Comparison of ENCODE assay signal across 22 mouse cellular contexts in genomic region chrX:169863841-169864240, GRCm38 (mm10).
A peak's percentile ranks its signal among the peaks of the same experiment; 100 is the strongest.
DNase-seq lines count a peak whose midpoint lies in the region; ATAC-seq lines count a peak whose summit lies in the region.
"Had no signal": no experiment of that assay in that cellular context is flagged by ENCODE, and none has a peak within 500 bp of the region (broad histone marks: within the 10 kb centered on the region; RNA-seq: fewer than 3 reads in every experiment).

No protein-coding gene starts in this region.

- no peak overlapping the region for H3K9ac ChIP-seq in lung, embryonic 15.5 days
- H3K9ac ChIP-seq in stomach, embryonic 16.5 days (ENCODE audit: low read length): no peak overlapping the region
- H3K9ac ChIP-seq: embryonic facial prominence, embryonic 15.5 days; forebrain, embryonic 15.5 days; heart, embryonic 13.5 days; hindbrain, embryonic 13.5 days; midbrain, embryonic 13.5 days had no signal

- no peaks in the 10 kb centered on the region for H3K9me3 ChIP-seq in lung, embryonic 15.5 days
- no peaks in the 10 kb centered on the region for H3K9me3 ChIP-seq in stomach, embryonic 16.5 days (replicated peaks; ENCODE audit: control insufficient read depth, low read length)
- H3K9me3 ChIP-seq: embryonic facial prominence, embryonic 15.5 days; forebrain, embryonic 15.5 days; heart, embryonic 13.5 days; hindbrain, embryonic 13.5 days; megakaryocyte, embryonic 14.5 days; midbrain, embryonic 13.5 days had no signal

- no peak overlapping the region for H3K4me2 ChIP-seq in lung, embryonic 15.5 days
- no peak overlapping the region for H3K4me2 ChIP-seq in stomach, embryonic 16.5 days (ENCODE audit: low read depth, low read length)
- H3K4me2 ChIP-seq: embryonic facial prominence, embryonic 15.5 days; forebrain, embryonic 15.5 days; heart, embryonic 13.5 days; hindbrain, embryonic 13.5 days; midbrain, embryonic 13.5 days had no signal

- no peak overlapping the region for H3K4me3 ChIP-seq in lung, embryonic 15.5 days
- no peak overlapping the region for H3K4me3 ChIP-seq in stomach, embryonic 16.5 days (replicated peaks; ENCODE audit: low read length)
- H3K4me3 ChIP-seq: embryonic facial prominence, embryonic 15.5 days; forebrain, embryonic 15.5 days; heart, adult 2 months; heart, embryonic 13.5 days; hindbrain, embryonic 13.5 days; left cerebral cortex, adult 2 months; megakaryocyte, embryonic 14.5 days; midbrain, embryonic 13.5 days had no signal

- H3K36me3 ChIP-seq in lung, embryonic 15.5 days: no peaks in the 10 kb centered on the region
- no peaks in the 10 kb centered on the region for H3K36me3 ChIP-seq in stomach, embryonic 16.5 days (ENCODE audit: control insufficient read depth, insufficient read depth, low read length)
- H3K36me3 ChIP-seq: embryonic facial prominence, embryonic 15.5 days; forebrain, embryonic 15.5 days; heart, embryonic 13.5 days; hindbrain, embryonic 13.5 days; midbrain, embryonic 13.5 days had no signal

- no peak overlapping the region for H3K27ac ChIP-seq in lung, embryonic 15.5 days
- peak overlapping the region; percentile 7; the same call in 1 of the 2 replicates for H3K27ac ChIP-seq in stomach, embryonic 16.5 days (ENCODE audit: low read length)
- H3K27ac ChIP-seq: embryonic facial prominence, embryonic 15.5 days; forebrain, embryonic 15.5 days; heart, adult 2 months; heart, embryonic 13.5 days; hindbrain, embryonic 13.5 days; kidney, postnatal 0 days; left cerebral cortex, adult 2 months; midbrain, embryonic 13.5 days had no signal

- H3K4me1 ChIP-seq in lung, embryonic 15.5 days: no peaks in the 10 kb centered on the region
- H3K4me1 ChIP-seq in stomach, embryonic 16.5 days (ENCODE audit: control insufficient read depth, insufficient read depth, low read length): no peaks in the 10 kb centered on the region
- H3K4me1 ChIP-seq: embryonic facial prominence, embryonic 15.5 days; forebrain, embryonic 15.5 days; heart, embryonic 13.5 days; hindbrain, embryonic 13.5 days; megakaryocyte, embryonic 14.5 days; midbrain, embryonic 13.5 days had no signal

- peak; percentile 7 for DNase-seq in gastrocnemius, adult 18-20 months (ENCODE audit: low spot score)
- DNase-seq in gastrocnemius, postnatal 36 days: no peak
- DNase-seq in lung, postnatal 25 days (ENCODE audit: low spot score): no peak
- DNase-seq in Muller cell, postnatal 12 days (ENCODE audit: inconsistent ontology term): peak; percentile 72
- no peak for DNase-seq in heart, postnatal 36 days
- DNase-seq: adrenal gland, postnatal 25 days; cerebellum, adult 8-10 months; cerebellum, postnatal 36 days; gastrocnemius, postnatal 25 days; heart, adult 2 months; heart, postnatal 14 days; kidney, adult 2 months had no signal

- peaks cover 5% of the 10 kb centered on the region; the same call in 1 of the 2 replicates for H3K27me3 ChIP-seq in lung, embryonic 15.5 days
- peaks cover 4% of the 10 kb centered on the region; the same call in 1 of the 2 replicates for H3K27me3 ChIP-seq in stomach, embryonic 16.5 days (ENCODE audit: control insufficient read depth, insufficient read depth, low read length)
- H3K27me3 ChIP-seq: embryonic facial prominence, embryonic 15.5 days; forebrain, embryonic 15.5 days had no signal

- 0 out of 2 replicates have a peak, but pooled peaks have one; percentile 31 for ATAC-seq in lung, embryonic 15.5 days (ENCODE audit: borderline replicate concordance, extremely low read depth, low FRiP score, low TSS enrichment)
- no peak for ATAC-seq in stomach, embryonic 16.5 days (ENCODE audit: insufficient read depth, low FRiP score)
- ATAC-seq: forebrain, embryonic 15.5 days; midbrain, embryonic 13.5 days had no signal

- intact Hi-C loops in gastrocnemius, postnatal 36 days (cut with DNase I): no loop called here
- intact Hi-C loops in heart, postnatal 36 days (cut with DNase I): no loop called here

- whole genome bisulfite sequencing in lung, embryonic 15.5 days: 52% methylated on average over 1 of the region's 1 CpGs
- 21% methylated on average over 1 of the region's 1 CpGs for WGBS in stomach, embryonic 16.5 days

Comparison
In these comparisons a context has a peak if more than half of its experiments do, and no peak if none do; other contexts are left out.
1. DNase-seq: peak in gastrocnemius, adult 18-20 months (single experiment) and Muller cell, postnatal 12 days (single experiment); none in gastrocnemius, postnatal 36 days (0 of 2), lung, postnatal 25 days (single experiment) and heart, postnatal 36 days (0 of 2).